8 mouse cellular contexts compared by ENCODE assay signal in the genomic region with DNA sequence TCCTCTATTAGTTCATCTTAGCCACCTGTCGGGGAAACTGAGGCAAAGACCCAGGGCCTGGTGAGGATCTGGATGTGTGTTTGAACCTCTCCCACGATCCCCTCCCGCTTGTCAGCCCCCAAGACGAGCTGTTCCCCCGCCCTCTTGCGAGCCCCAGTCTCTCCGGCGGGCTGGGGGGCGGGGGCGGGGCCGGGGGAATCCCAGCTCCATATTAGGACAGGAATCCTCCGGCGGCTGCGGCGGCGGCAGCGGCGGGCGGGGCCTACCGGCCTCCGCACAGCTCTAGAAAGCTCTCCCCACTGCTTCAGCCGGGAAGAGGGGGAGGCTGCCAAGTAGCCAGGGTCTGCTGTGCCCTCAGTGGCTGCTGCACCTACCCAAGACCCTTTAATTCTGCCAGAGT. TPM values are rescaled to one million over a fixed set of nuclear protein-coding genes. Genes with fewer than 3 reads are reported as not detected.
DNase-seq lines count a peak whose midpoint lies in the region; ATAC-seq and TF ChIP-seq lines count a peak whose summit lies in the region.

No protein-coding gene starts in this region.

- peak overlapping the region; percentile 19; the same call in 1 of the 2 replicates for H3K27ac ChIP-seq in forebrain, embryonic 13.5 days
- 0 out of 2 replicates have a peak overlapping the region, but pooled peaks have one; percentile 61 for H3K27ac ChIP-seq in midbrain, embryonic 13.5 days
- no peak overlapping the region for H3K27ac ChIP-seq in limb, embryonic 10.5 days

- H3K27me3 ChIP-seq in E14TG2a.4 (ENCODE audit: insufficient read depth, low read length): peaks cover 98% of the 10 kb centered on the region
- peaks cover 88% of the 10 kb centered on the region for H3K27me3 ChIP-seq in forebrain, embryonic 13.5 days
- peaks cover 97% of the 10 kb centered on the region for H3K27me3 ChIP-seq in midbrain, embryonic 13.5 days
- peaks cover 72% of the 10 kb centered on the region for H3K27me3 ChIP-seq in limb, embryonic 10.5 days (ENCODE audit: low read depth, poor library complexity, severe bottlenecking)

- H3K4me2 ChIP-seq in forebrain, embryonic 13.5 days: peak overlapping the region; percentile 69
- peak overlapping the region; percentile 70 for H3K4me2 ChIP-seq in midbrain, embryonic 13.5 days (replicated peaks)

- H3K4me3 ChIP-seq in E14TG2a.4 (replicated peaks; ENCODE audit: low read length): peak overlapping the region; percentile 77
- peak overlapping the region; percentile 46 for H3K4me3 ChIP-seq in forebrain, embryonic 13.5 days
- peak overlapping the region; percentile 49 for H3K4me3 ChIP-seq in midbrain, embryonic 13.5 days (replicated peaks)
- no peak overlapping the region for H3K4me3 ChIP-seq in limb, embryonic 10.5 days

- H3K4me1 ChIP-seq in E14TG2a.4 (replicated peaks; ENCODE audit: low read depth, low read length): peaks cover 38% of the 10 kb centered on the region
- peaks cover 35% of the 10 kb centered on the region for H3K4me1 ChIP-seq in forebrain, embryonic 13.5 days
- peaks cover 37% of the 10 kb centered on the region for H3K4me1 ChIP-seq in midbrain, embryonic 13.5 days (replicated peaks)
- peaks cover 7% of the 10 kb centered on the region for H3K4me1 ChIP-seq in limb, embryonic 10.5 days

- WGBS in forebrain, embryonic 13.5 days: 2% methylated on average over 21 of the region's 22 CpGs
- under 1% methylated on average over 22 of the region's 22 CpGs for WGBS in midbrain, embryonic 13.5 days
- WGBS in limb, embryonic 10.5 days: under 1% methylated on average over 22 of the region's 22 CpGs

- peak overlapping the region; percentile 43 for H3K9ac ChIP-seq in forebrain, embryonic 13.5 days
- H3K9ac ChIP-seq in midbrain, embryonic 13.5 days (replicated peaks): peak overlapping the region; percentile 42

- no peaks in the 10 kb centered on the region for H3K9me3 ChIP-seq in E14TG2a.4 (ENCODE audit: low read length)
- H3K9me3 ChIP-seq in forebrain, embryonic 13.5 days (replicated peaks): no peaks in the 10 kb centered on the region
- H3K9me3 ChIP-seq in midbrain, embryonic 13.5 days: no peaks in the 10 kb centered on the region
- no peaks in the 10 kb centered on the region for H3K9me3 ChIP-seq in limb, embryonic 10.5 days (replicated peaks)

- no peak for TF ChIP-seq CTCF in E14TG2a.4 (conservative IDR thresholded peaks at IDR 0.05; ENCODE audit: low read length)

- ATAC-seq in cerebellum, adult (ENCODE audit: insufficient number of reproducible peaks, low FRiP score, low TSS enrichment): no peak
- ATAC-seq in forebrain, embryonic 13.5 days: peak; percentile 31; the same call in 1 of the 2 replicates
- peak; percentile 38 for ATAC-seq in midbrain, embryonic 13.5 days
- ATAC-seq in granulocyte monocyte progenitor cell, adult 5-6 weeks (replicated peaks; ENCODE audit: poor library complexity, severe bottlenecking): no peak

- H3K36me3 ChIP-seq in E14TG2a.4 (ENCODE audit: insufficient read depth, low read length): no peaks in the 10 kb centered on the region
- H3K36me3 ChIP-seq in forebrain, embryonic 13.5 days (ENCODE audit: poor library complexity, severe bottlenecking): no peaks in the 10 kb centered on the region
- H3K36me3 ChIP-seq in midbrain, embryonic 13.5 days: peaks cover 12% of the 10 kb centered on the region
- no peaks in the 10 kb centered on the region for H3K36me3 ChIP-seq in limb, embryonic 10.5 days

- peak; percentile 41 to 43 for DNase-seq in cerebellum, adult 18-20 months
- no peak for DNase-seq in lung, postnatal 25 days (ENCODE audit: low spot score)
- no peak for DNase-seq in limb, embryonic 10.5 days (ENCODE audit: low spot score)

RNA-seq across cellular contexts. Expression of gene Npas4, which starts 0.6 kb away (rescaled TPM):
- polyA plus RNA-seq in forebrain, embryonic 13.5 days (2015; fragmentation: Nextera tagmentation; extraction: Ambion mirVana): 0.10 and 0.18 TPM in 2 replicates
- 0.31 and 0.32 TPM in 2 replicates for polyA plus RNA-seq in midbrain, embryonic 13.5 days (2015; fragmentation: Nextera tagmentation; extraction: Ambion mirVana)
- not detected in 2 replicates for total RNA-seq in granulocyte monocyte progenitor cell, adult 5-6 weeks (2014; fragmentation: Nextera tagmentation)
- not detected in 2 replicates for total RNA-seq in granulocyte monocyte progenitor cell, adult 5-6 weeks (2017)
- polyA plus RNA-seq in limb, embryonic 10.5 days (2016; fragmentation: Nextera tagmentation; extraction: Ambion mirVana): not detected in 2 replicates

RNA-seq across cellular contexts. Expression of gene Mrpl11, which starts 28.8 kb away (rescaled TPM):
- 128 and 135 TPM in 2 replicates for polyA plus RNA-seq in forebrain, embryonic 13.5 days (2015; fragmentation: Nextera tagmentation; extraction: Ambion mirVana)
- polyA plus RNA-seq in midbrain, embryonic 13.5 days (2015; fragmentation: Nextera tagmentation; extraction: Ambion mirVana): 111 and 113 TPM in 2 replicates
- total RNA-seq in granulocyte monocyte progenitor cell, adult 5-6 weeks (2014; fragmentation: Nextera tagmentation): 51.9 and 53.3 TPM in 2 replicates
- total RNA-seq in granulocyte monocyte progenitor cell, adult 5-6 weeks (2017): 58.8 and 81.4 TPM in 2 replicates
- polyA plus RNA-seq in limb, embryonic 10.5 days (2016; fragmentation: Nextera tagmentation; extraction: Ambion mirVana): 161 and 187 TPM in 2 replicates

RNA-seq across cellular contexts. Expression of gene Slc29a2, which starts 32.9 kb away (rescaled TPM):
- polyA plus RNA-seq in forebrain, embryonic 13.5 days (2015; fragmentation: Nextera tagmentation; extraction: Ambion mirVana): 6.9 and 8.3 TPM in 2 replicates
- polyA plus RNA-seq in midbrain, embryonic 13.5 days (2015; fragmentation: Nextera tagmentation; extraction: Ambion mirVana): 7.8 TPM in 2 replicates
- 3.1 and 12.2 TPM in 2 replicates for total RNA-seq in granulocyte monocyte progenitor cell, adult 5-6 weeks (2014; fragmentation: Nextera tagmentation)
- total RNA-seq in granulocyte monocyte progenitor cell, adult 5-6 weeks (2017): 2.5 and 4.2 TPM in 2 replicates
- polyA plus RNA-seq in limb, embryonic 10.5 days (2016; fragmentation: Nextera tagmentation; extraction: Ambion mirVana): 7.3 and 8.6 TPM in 2 replicates

RNA-seq across cellular contexts. Expression of gene Peli3, which starts 47.8 kb away (rescaled TPM):
- 5.7 TPM in 2 replicates for polyA plus RNA-seq in forebrain, embryonic 13.5 days (2015; fragmentation: Nextera tagmentation; extraction: Ambion mirVana)
- 8.8 and 10.8 TPM in 2 replicates for polyA plus RNA-seq in midbrain, embryonic 13.5 days (2015; fragmentation: Nextera tagmentation; extraction: Ambion mirVana)
- total RNA-seq in granulocyte monocyte progenitor cell, adult 5-6 weeks (2014; fragmentation: Nextera tagmentation): not detected in 2 replicates
- 0.10 and 3.3 TPM in 2 replicates for total RNA-seq in granulocyte monocyte progenitor cell, adult 5-6 weeks (2017)
- polyA plus RNA-seq in limb, embryonic 10.5 days (2016; fragmentation: Nextera tagmentation; extraction: Ambion mirVana): 1.4 and 2.1 TPM in 2 replicates

RNA-seq across cellular contexts. Expression of gene B4gat1, which starts 47.9 kb away (rescaled TPM):
- polyA plus RNA-seq in forebrain, embryonic 13.5 days (2015; fragmentation: Nextera tagmentation; extraction: Ambion mirVana): 39.4 and 40.3 TPM in 2 replicates
- 52.9 and 54.3 TPM in 2 replicates for polyA plus RNA-seq in midbrain, embryonic 13.5 days (2015; fragmentation: Nextera tagmentation; extraction: Ambion mirVana)
- 4.8 and 6.1 TPM in 2 replicates for total RNA-seq in granulocyte monocyte progenitor cell, adult 5-6 weeks (2014; fragmentation: Nextera tagmentation)
- 2.6 and 11.6 TPM in 2 replicates for total RNA-seq in granulocyte monocyte progenitor cell, adult 5-6 weeks (2017)
- 35.5 and 35.6 TPM in 2 replicates for polyA plus RNA-seq in limb, embryonic 10.5 days (2016; fragmentation: Nextera tagmentation; extraction: Ambion mirVana)

Comparison
In these comparisons a context has a peak if more than half of its experiments do, and no peak if none do; other contexts are left out.
1. DNase-seq: peak in cerebellum, adult 18-20 months (2 of 2); none in lung, postnatal 25 days (single experiment) and limb, embryonic 10.5 days (single experiment).
2. ATAC-seq: peak in forebrain, embryonic 13.5 days (single experiment) and midbrain, embryonic 13.5 days (single experiment); none in cerebellum, adult (single experiment) and granulocyte monocyte progenitor cell, adult 5-6 weeks (single experiment).